Mouse (Mus musculus) MEL (cell line): Measurements from ENCODE around the gene Nek8. TPM values are rescaled to one million over a fixed set of nuclear protein-coding genes. Genes with fewer than 3 reads are reported as not detected.
A peak's percentile ranks its signal among the peaks of the same experiment; 100 is the strongest.

ENCODE experiments used
- DNase-seq: peaks from one replicate; pipeline ENCODE4 v3.0.0; 2011; ENCODE audit warnings: low read depth, low spot score
- H3K27ac ChIP-seq: 2 replicates; pipeline ENCODE4 v1.5.1; 2012; ENCODE audit warnings: low read depth, mild to moderate bottlenecking, control low read depth, low read length, moderate library complexity; ENCODE audit not compliant: control insufficient read depth
- H3K27me3 ChIP-seq, 2 experiments: fragments of 150-350 bp in 1 of 2; sonication (generic) in 1 of 2; 2 replicates each; pipeline ENCODE4 v1.6.1; 2012; ENCODE audit warnings: low read length in 2 of 2, mild to moderate bottlenecking in 2 of 2, improper control_type of control experiment in 1 of 2, moderate library complexity in 1 of 2; ENCODE audit not compliant: insufficient read depth in 2 of 2, control insufficient read depth in 1 of 2
- H3K36me3 ChIP-seq, 2 experiments: 2 replicates each; pipeline ENCODE4 v1.6.1; 2012 to 2014; ENCODE audit warnings: low read length in 2 of 2, improper control_type of control experiment in 1 of 2, inconsistent platforms in 1 of 2, mild to moderate bottlenecking in 1 of 2; ENCODE audit not compliant: insufficient read depth in 2 of 2, control insufficient read depth in 1 of 2
- H3K4me1 ChIP-seq, 2 experiments: fragments of 150-350 bp in 1 of 2; sonication (generic) in 1 of 2; 2 replicates each; pipeline ENCODE4 v1.6.1; 2012; ENCODE audit warnings: low read length in 2 of 2, improper control_type of control experiment in 1 of 2, mild to moderate bottlenecking in 1 of 2; ENCODE audit not compliant: insufficient read depth in 2 of 2, control insufficient read depth in 1 of 2
- H3K4me3 ChIP-seq, 2 experiments: fragments of 150-350 bp in 1 of 2; sonication (generic) in 1 of 2; 2 replicates each; pipeline ENCODE4 v1.5.1; 2012; ENCODE audit warnings: low read depth in 2 of 2, low read length in 2 of 2, mild to moderate bottlenecking in 2 of 2, moderate library complexity in 2 of 2, control low read depth in 1 of 2, improper control_type of control experiment in 1 of 2; ENCODE audit not compliant: control insufficient read depth in 1 of 2, insufficient read depth in 1 of 2
- H3K79me2 ChIP-seq: 2 replicates; pipeline ENCODE4 v1.6.1; 2012; ENCODE audit warnings: mild to moderate bottlenecking, low read length, moderate library complexity; ENCODE audit not compliant: control insufficient read depth, poor library complexity, insufficient read depth
- H3K9ac ChIP-seq: 2 replicates; pipeline ENCODE4 v1.6.1; 2012; ENCODE audit warnings: low read depth, mild to moderate bottlenecking, control low read depth, low read length, moderate library complexity; ENCODE audit not compliant: control insufficient read depth, poor library complexity, severe bottlenecking
- H3K9me3 ChIP-seq: fragments of 150-350 bp; sonication (generic); replicated peaks from 2 replicates; pipeline ENCODE4 v1.6.1; 2012; ENCODE audit warnings: mild to moderate bottlenecking, low read length, improper control_type of control experiment, moderate library complexity; ENCODE audit not compliant: insufficient read depth
- CHD2 ChIP-seq: IDR thresholded peaks from 2 replicates; pipeline ENCODE4 v1.6.1; 2011; ENCODE audit warnings: low read length, improper control_type of control experiment
- CTCF ChIP-seq, 3 experiments: IDR thresholded peaks in 2 of 3; conservative IDR thresholded peaks in 1 of 3; 2 replicates each; pipeline ENCODE4 v1.5.1; 2011 to 2012; ENCODE audit warnings: low read length in 3 of 3, low read depth in 2 of 3, mild to moderate bottlenecking in 2 of 3, improper control_type of control experiment in 1 of 3, inconsistent platforms in 1 of 3, mixed read lengths in 1 of 3, moderate library complexity in 1 of 3; ENCODE audit not compliant: control insufficient read depth in 1 of 3, insufficient read depth in 1 of 3, poor library complexity in 1 of 3, severe bottlenecking in 1 of 3
- E2F4 ChIP-seq: IDR thresholded peaks from 2 replicates; pipeline ENCODE4 v1.6.1; 2011; ENCODE audit warnings: low read depth, low read length, improper control_type of control experiment, borderline replicate concordance
- ELF1 ChIP-seq: IDR thresholded peaks from 2 replicates; pipeline ENCODE4 v1.6.1; 2014; ENCODE audit warnings: low read depth, mild to moderate bottlenecking, inconsistent platforms, low read length, improper control_type of control experiment, moderate library complexity
- EP300 ChIP-seq, 2 experiments: IDR thresholded peaks; 2 replicates each; pipeline ENCODE4 v1.6.1; 2011; ENCODE audit warnings: improper control_type of control experiment in 2 of 2, low read length in 2 of 2, low read depth in 1 of 2, mild to moderate bottlenecking in 1 of 2
- GABPA ChIP-seq: IDR thresholded peaks from 2 replicates; pipeline ENCODE4 v1.6.1; 2012; ENCODE audit warnings: low read depth, mild to moderate bottlenecking, inconsistent platforms, low read length, improper control_type of control experiment, moderate library complexity
- GATA1 ChIP-seq: IDR thresholded peaks from 2 replicates; pipeline ENCODE4 v1.6.1; 2011; ENCODE audit warnings: low read depth, low read length, improper control_type of control experiment
- JUND ChIP-seq: IDR thresholded peaks from 2 replicates; pipeline ENCODE4 v1.6.1; 2011; ENCODE audit warnings: low read depth, mild to moderate bottlenecking, improper control_type of control experiment, low read length
- KAT2A ChIP-seq: conservative IDR thresholded peaks from 2 replicates; pipeline ENCODE4 v1.6.1; 2012; ENCODE audit warnings: low read depth, low read length, improper control_type of control experiment, inconsistent platforms
- MAFK ChIP-seq: IDR thresholded peaks from 2 replicates; pipeline ENCODE4 v1.6.1; 2011; ENCODE audit warnings: low read depth, mild to moderate bottlenecking, low read length, improper control_type of control experiment, borderline replicate concordance
- MAZ ChIP-seq: IDR thresholded peaks from 2 replicates; pipeline ENCODE4 v1.6.1; 2012; ENCODE audit warnings: low read depth, mild to moderate bottlenecking, inconsistent platforms, low read length, improper control_type of control experiment
- MEF2A ChIP-seq: IDR thresholded peaks from 2 replicates; pipeline ENCODE4 v1.6.1; 2014; ENCODE audit warnings: low read depth, mild to moderate bottlenecking, inconsistent platforms, low read length, improper control_type of control experiment; ENCODE audit not compliant: poor library complexity, insufficient replicate concordance, severe bottlenecking; ENCODE audit errors: extremely low read depth
- MXI1 ChIP-seq: IDR thresholded peaks from 2 replicates; pipeline ENCODE4 v1.6.1; 2011; ENCODE audit warnings: mild to moderate bottlenecking, low read depth, low read length, improper control_type of control experiment
- MYB ChIP-seq: IDR thresholded peaks from 2 replicates; pipeline ENCODE4 v1.6.1; 2011; ENCODE audit warnings: mild to moderate bottlenecking, low read depth, low read length, improper control_type of control experiment
- MYC ChIP-seq: IDR thresholded peaks from 2 replicates; pipeline ENCODE4 v1.6.1; 2011; ENCODE audit warnings: low read depth, mild to moderate bottlenecking, low read length, improper control_type of control experiment, moderate library complexity
- NELFE ChIP-seq: IDR thresholded peaks from 2 replicates; pipeline ENCODE4 v1.6.1; 2011; ENCODE audit warnings: low read depth, low read length, improper control_type of control experiment
- NRF1 ChIP-seq: IDR thresholded peaks from 2 replicates; pipeline ENCODE4 v1.6.1; 2014; ENCODE audit warnings: low read depth, mild to moderate bottlenecking, inconsistent platforms, low read length, improper control_type of control experiment, moderate library complexity; ENCODE audit not compliant: poor library complexity, insufficient read depth, severe bottlenecking
- POLR2A ChIP-seq, 2 experiments: IDR thresholded peaks; 2 replicates each; pipeline ENCODE4 v1.6.1; 2011 to 2012; ENCODE audit warnings: low read length in 2 of 2, mild to moderate bottlenecking in 2 of 2, control low read depth in 1 of 2, improper control_type of control experiment in 1 of 2, low read depth in 1 of 2, moderate library complexity in 1 of 2; ENCODE audit not compliant: control insufficient read depth in 1 of 2, insufficient read depth in 1 of 2, poor library complexity in 1 of 2
- POLR2AphosphoS2 ChIP-seq: IDR thresholded peaks from 2 replicates; pipeline ENCODE4 v1.6.1; 2011; ENCODE audit warnings: low read length, improper control_type of control experiment
- RAD21 ChIP-seq: IDR thresholded peaks from 2 replicates; pipeline ENCODE4 v1.6.1; 2011; ENCODE audit warnings: mild to moderate bottlenecking, low read depth, low read length, improper control_type of control experiment
- RCOR1 ChIP-seq: IDR thresholded peaks from 2 replicates; pipeline ENCODE4 v1.6.1; 2012; ENCODE audit warnings: low read depth, mild to moderate bottlenecking, inconsistent platforms, low read length, improper control_type of control experiment
- SMC3 ChIP-seq: IDR thresholded peaks from 2 replicates; pipeline ENCODE4 v1.6.1; 2011; ENCODE audit warnings: low read depth, low read length, improper control_type of control experiment
- TAL1 ChIP-seq: IDR thresholded peaks from 2 replicates; pipeline ENCODE4 v1.6.1; 2012; ENCODE audit warnings: mild to moderate bottlenecking, inconsistent platforms, low read length, moderate library complexity, mixed read lengths
- TBP ChIP-seq: IDR thresholded peaks from 2 replicates; pipeline ENCODE4 v1.8.0; 2011; ENCODE audit warnings: low read depth, low read length, improper control_type of control experiment
- USF1 ChIP-seq: IDR thresholded peaks from 2 replicates; pipeline ENCODE4 v1.6.1; 2014; ENCODE audit warnings: low read depth, mild to moderate bottlenecking, inconsistent platforms, low read length, improper control_type of control experiment, moderate library complexity
- USF2 ChIP-seq, 2 experiments: IDR thresholded peaks; 2 replicates each; pipeline ENCODE4 v1.6.1; 2011 to 2012; ENCODE audit warnings: improper control_type of control experiment in 2 of 2, low read length in 2 of 2, borderline replicate concordance in 1 of 2, inconsistent platforms in 1 of 2, low read depth in 1 of 2, mild to moderate bottlenecking in 1 of 2; ENCODE audit not compliant: insufficient read depth in 1 of 2
- ZC3H11A ChIP-seq: IDR thresholded peaks from 2 replicates; pipeline ENCODE4 v1.6.1; 2012; ENCODE audit warnings: low read depth, mild to moderate bottlenecking, inconsistent platforms, low read length, improper control_type of control experiment
- ZKSCAN1 ChIP-seq: IDR thresholded peaks from 2 replicates; pipeline ENCODE4 v1.6.1; 2012; ENCODE audit warnings: low read depth, mild to moderate bottlenecking, inconsistent platforms, low read length, improper control_type of control experiment, moderate library complexity
- ZMIZ1 ChIP-seq: IDR thresholded peaks from 2 replicates; pipeline ENCODE4 v1.6.1; 2012; ENCODE audit warnings: low read depth, mild to moderate bottlenecking, inconsistent platforms, low read length, improper control_type of control experiment, moderate library complexity
- ZNF384 ChIP-seq: IDR thresholded peaks from 2 replicates; pipeline ENCODE4 v1.6.1; 2012; ENCODE audit warnings: low read depth, mild to moderate bottlenecking, inconsistent platforms, low read length, improper control_type of control experiment
- polyA plus RNA-seq, 2 experiments: library from polyadenylated mRNA; stranded (reverse) in 1 of 2; unstranded in 1 of 2; fragments of >175 nt in 1 of 2; fragments of >200 nt in 1 of 2; gene quantifications; 2 replicates each; pipeline versions ENCODE4 v1.2.1 to v1.2.4; 2012; ENCODE audit warnings: low replicate concordance in 2 of 2, low read depth in 1 of 2; ENCODE audit not compliant: insufficient read length in 2 of 2, insufficient read depth in 1 of 2, missing spikeins in 1 of 2
- total RNA-seq: library from RNA; depleted of rRNA; stranded (reverse); fragments of 300-350 nt; gene quantifications from 2 replicates; pipeline ENCODE4 v1.2.3, GENCODE M21; 2012

Nek8 gene
- total and polyA plus RNA-seq, 3 experiments = 7.5 to 10.1 TPM; not detected in 1

- TF ChIP-seq EP300 (IDR thresholded peaks at IDR 0.05; ENCODE audit: low read depth in 1 of 2, low read length in 2 of 2) = 0 out of 4 replicates have a peak, but pooled peaks of 1 of the 2 experiments have one; percentile 27
- no peak for TF ChIP-seq CTCF (IDR thresholded peaks at IDR 0.05 in 2 of 3, conservative IDR thresholded peaks at IDR 0.05 in 1 of 3; ENCODE audit: control insufficient read depth in 1 of 3, insufficient read depth in 1 of 3, low read depth in 2 of 3, low read length in 3 of 3, poor library complexity in 1 of 3, severe bottlenecking in 1 of 3)
- TF ChIP-seq MYB = no peak
- TF ChIP-seq NRF1 = no peak
- peaks cover 15% of the 10 kb centered on the region for H3K79me2 ChIP-seq
- H3K36me3 ChIP-seq = peaks cover 0 to 61% of the 10 kb centered on the region in 2 experiments; a peak in 2 of 4 replicates
- no peak overlapping the region for H3K9ac ChIP-seq
- no peak overlapping the region for H3K4me3 ChIP-seq
- no peak for DNase-seq
- H3K27me3 ChIP-seq = no peaks in the 10 kb centered on the region
- peaks cover 32 to 43% of the 10 kb centered on the region in 2 experiments for H3K4me1 ChIP-seq
- no peaks in the 10 kb centered on the region for H3K9me3 ChIP-seq
- H3K27ac ChIP-seq = no peak overlapping the region
Observed at GRCm38 (mm10) chr11:78121176-78121575, 55.3 kb downstream of the Nek8 start.

DNA sequence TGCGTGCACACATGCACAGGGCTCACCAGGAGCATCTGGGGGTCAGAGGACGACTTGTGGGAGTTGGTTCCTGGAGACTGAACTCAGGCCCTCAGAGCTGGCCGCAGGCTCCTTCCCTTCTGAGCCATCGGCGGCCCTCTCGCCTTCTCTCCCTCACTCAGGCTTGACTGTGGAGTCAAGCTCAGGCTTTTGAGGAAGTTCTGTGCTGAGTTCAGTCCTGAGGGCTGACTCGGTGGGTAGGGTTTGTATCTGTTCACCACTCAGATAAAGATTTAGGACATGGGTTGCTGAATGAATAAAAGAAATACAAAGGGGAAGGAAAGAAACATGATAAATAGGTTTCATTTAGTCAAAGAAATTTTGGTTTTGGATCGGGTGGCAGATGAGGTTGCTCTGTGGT, 56.6 kb downstream of the Nek8 start:
- H3K9ac ChIP-seq = peak overlapping the region; percentile 46
- H3K27ac ChIP-seq = peak overlapping the region; percentile 66
- H3K79me2 ChIP-seq = peaks cover 17% of the 10 kb centered on the region
- peaks cover 26 to 39% of the 10 kb centered on the region in 2 experiments for H3K4me1 ChIP-seq
- peaks cover 0 to 53% of the 10 kb centered on the region in 2 experiments; a peak in 2 of 4 replicates for H3K36me3 ChIP-seq
- no peaks in the 10 kb centered on the region for H3K27me3 ChIP-seq
- DNase-seq = peak; percentile 94
- peak overlapping the region; percentile 33 to 41 for H3K4me3 ChIP-seq
- no peaks in the 10 kb centered on the region for H3K9me3 ChIP-seq
- TF ChIP-seq MXI1 (no peak; the same call in 1 of the 2 replicates), USF2 (IDR thresholded peaks at IDR 0.05; ENCODE audit: borderline replicate concordance in 1 of 2, insufficient read depth in 1 of 2, low read depth in 1 of 2, low read length in 2 of 2) (no peak), MYC (no peak), MEF2A (no peak), TAL1 (peak; percentile 30), TBP (peak; percentile 81), SMC3 (0 out of 2 replicates have a peak, but pooled peaks have one; percentile 14), E2F4 (no peak), POLR2AphosphoS2 (no peak), CHD2 (no peak), EP300 (IDR thresholded peaks at IDR 0.05; ENCODE audit: low read depth in 1 of 2, low read length in 2 of 2) (peak; percentile 21 to 68; a peak in 2 of 4 replicates), JUND (no peak), CTCF (IDR thresholded peaks at IDR 0.05 in 2 of 3, conservative IDR thresholded peaks at IDR 0.05 in 1 of 3; ENCODE audit: control insufficient read depth in 1 of 3, insufficient read depth in 1 of 3, low read depth in 2 of 3, low read length in 3 of 3, poor library complexity in 1 of 3, severe bottlenecking in 1 of 3) (no peak), ZC3H11A (0 out of 2 replicates have a peak, but pooled peaks have one; percentile 2), USF1 (no peak), ZKSCAN1 (peak; percentile 68), ZMIZ1 (no peak), GATA1 (peak; percentile 77), KAT2A (no peak), NELFE (0 out of 2 replicates have a peak, but pooled peaks have one; percentile 23), POLR2A (IDR thresholded peaks at IDR 0.05; ENCODE audit: control insufficient read depth in 1 of 2, insufficient read depth in 1 of 2, low read depth in 1 of 2, low read length in 2 of 2, poor library complexity in 1 of 2) (no peak), MYB (no peak), RAD21 (no peak), ZNF384 (0 out of 2 replicates have a peak, but pooled peaks have one; percentile 27), MAFK (no peak), MAZ (0 out of 2 replicates have a peak, but pooled peaks have one; percentile 71), GABPA (no peak), ELF1 (peak; percentile 54; the same call in 1 of the 2 replicates), RCOR1 (peak; percentile 88)
